Mouse (Mus musculus) monocyte, adult 2 months (primary cell): ENCODE measurements around the gene Acot8.

Experiments used
- DNase-seq, 2 experiments: peaks; one replicate each; pipeline ENCODE4 v3.0.0; 2022; ENCODE audit warnings: low spot score in 2 of 2, low read depth in 1 of 2

Acot8 gene

DNA sequence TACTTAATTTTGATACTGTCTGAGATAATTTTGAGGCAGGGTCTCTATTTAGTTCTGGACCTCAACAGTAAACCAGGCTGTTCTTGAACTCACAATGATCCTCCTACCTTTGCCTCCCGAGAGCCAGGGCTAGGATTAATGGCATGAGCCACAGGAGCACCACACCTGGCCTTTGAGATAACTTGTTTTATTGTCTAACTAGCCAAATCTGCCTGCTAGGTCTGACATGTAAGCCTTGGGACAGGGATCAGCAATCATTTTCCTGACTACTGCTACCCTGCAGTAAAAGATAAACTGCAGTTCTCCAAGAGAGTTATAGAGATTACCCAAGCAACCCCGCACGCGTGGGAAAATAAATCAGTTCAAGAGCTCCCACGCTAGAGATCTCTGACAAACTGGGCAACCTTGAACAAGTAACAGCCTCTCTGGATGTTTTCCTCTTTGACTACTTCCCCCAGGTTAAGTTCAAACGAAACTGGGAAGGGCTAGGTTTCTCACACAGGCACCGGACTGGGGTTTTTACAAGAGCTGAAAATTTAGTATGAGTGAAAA, 19.7 kb downstream of the Acot8 start:
- no peak for DNase-seq

DNA sequence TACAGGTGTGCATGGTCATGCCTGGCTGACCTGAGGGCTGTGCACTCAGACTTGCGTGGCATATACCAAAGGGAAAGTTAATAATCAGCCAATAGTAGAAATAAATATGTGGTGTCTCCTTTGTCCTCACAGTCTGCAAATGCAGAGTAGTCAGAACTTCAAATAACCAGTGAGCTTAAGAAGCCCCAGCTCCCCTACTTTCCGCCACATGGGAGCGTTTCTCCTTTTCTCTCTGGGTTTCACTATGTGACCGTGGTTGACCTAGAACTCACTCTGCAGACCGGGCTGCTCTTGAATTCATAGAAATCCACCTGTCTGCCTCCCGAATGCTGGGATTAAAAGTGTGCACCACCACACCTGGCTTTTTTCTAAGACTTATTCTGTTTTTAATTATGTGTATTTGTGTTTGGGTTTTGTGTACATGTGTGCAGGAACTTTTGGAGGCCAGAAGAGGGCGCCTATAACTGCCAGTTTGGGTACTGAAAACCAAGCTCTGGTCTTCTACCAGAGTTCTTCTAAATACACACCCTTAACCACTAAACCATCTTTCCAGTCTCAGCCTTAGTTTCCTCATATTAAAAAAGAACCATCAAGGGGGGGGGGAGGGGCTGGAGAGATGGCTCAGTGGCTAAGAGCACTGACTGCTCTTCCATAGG, 20.6 kb downstream of the Acot8 start:
- DNase-seq = no peak

GRCm38 (mm10) chr2:164781876-164782275, 22.8 kb downstream of the Acot8 start:
- DNase-seq = no peak

DNA sequence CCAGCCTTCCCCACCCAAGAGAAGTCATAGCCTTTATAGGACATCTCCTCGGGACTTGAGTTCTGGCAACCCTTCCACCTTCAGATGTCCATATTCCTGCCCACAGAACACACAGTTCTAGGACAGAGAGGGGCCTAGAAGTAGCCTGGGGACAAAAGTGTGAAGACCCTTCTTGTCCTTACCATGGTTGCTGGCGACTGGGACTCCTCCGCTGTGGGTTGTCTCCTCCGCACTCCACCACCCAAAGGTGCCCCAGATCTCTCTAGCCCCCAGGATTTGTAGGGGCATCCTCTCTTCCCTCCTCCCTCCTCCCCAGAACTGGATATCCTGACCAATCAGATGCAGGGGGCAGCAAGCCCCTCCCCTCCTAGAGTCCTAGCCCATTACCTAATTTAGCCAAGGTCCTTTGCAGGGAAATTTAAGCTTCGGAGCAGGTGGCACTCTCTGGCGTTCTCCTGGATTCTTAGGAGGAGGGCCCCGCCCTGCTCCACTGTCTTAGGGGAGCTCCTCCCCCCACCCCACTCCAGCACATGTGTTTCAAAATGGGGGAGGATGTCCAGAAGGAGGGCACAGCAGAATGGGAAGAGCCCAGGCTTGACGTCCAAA, 25.1 kb downstream of the Acot8 start, which contains the start of gene Tnnc2:
Tnnc2 (minus strand) TSS at position 487 of the 606 bp plus-strand sequence.
- no peak for DNase-seq

GRCm38 (mm10) chr2:164778809-164779208, 25.9 kb downstream of the Acot8 start:
- no peak for DNase-seq

DNA sequence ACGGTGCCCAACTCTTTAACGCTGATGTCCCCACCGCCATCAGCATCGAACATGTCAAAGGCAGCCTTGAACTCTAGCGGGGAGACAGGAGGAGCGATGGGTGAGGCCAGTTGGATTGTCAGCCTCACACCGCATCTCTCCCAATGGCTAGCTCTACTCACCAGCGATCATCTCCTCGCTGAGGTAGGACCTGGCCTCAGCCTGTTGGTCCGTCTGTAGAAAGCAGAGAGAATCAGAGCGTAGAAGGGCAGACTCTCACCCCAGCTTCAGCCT, 26.7 kb downstream of the Acot8 start:
- no peak for DNase-seq

GRCm38 (mm10) chr2:164777246-164778014, 27.3 kb downstream of the Acot8 start:
- no peak for DNase-seq

- no peak for DNase-seq
These were observed 27.9 kb downstream of the Acot8 start for GRCm38 (mm10) chr2:164776801-164777200.

DNA sequence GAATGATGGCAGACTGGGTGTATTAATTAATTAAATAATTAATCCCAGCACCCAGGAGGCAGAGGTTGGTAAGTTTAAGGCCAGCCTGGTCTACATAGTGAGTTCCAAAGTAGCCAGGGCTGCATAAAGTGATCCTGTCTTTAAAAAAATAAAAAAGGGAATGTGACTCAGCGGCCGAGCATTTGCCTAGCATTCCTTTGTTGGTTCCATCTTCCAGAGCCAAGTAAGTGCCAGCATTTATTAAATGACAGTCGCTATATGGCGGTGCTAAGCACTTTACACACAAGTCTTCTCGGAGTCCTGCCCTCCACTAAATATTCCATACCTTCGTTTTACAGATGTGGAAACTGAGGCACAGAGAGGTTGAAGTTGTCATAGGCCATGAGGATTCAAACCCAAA, 28.6 kb downstream of the Acot8 start:
- DNase-seq = no peak

GRCm38 (mm10) chr2:164773989-164774364, 30.7 kb downstream of the Acot8 start:
- DNase-seq = no peak

GRCm38 (mm10) chr2:164773229-164773988, 31.3 kb downstream of the Acot8 start:
- DNase-seq = no peak

GRCm38 (mm10) chr2:164771123-164771522, 33.6 kb downstream of the Acot8 start:
- DNase-seq = no peak

DNA sequence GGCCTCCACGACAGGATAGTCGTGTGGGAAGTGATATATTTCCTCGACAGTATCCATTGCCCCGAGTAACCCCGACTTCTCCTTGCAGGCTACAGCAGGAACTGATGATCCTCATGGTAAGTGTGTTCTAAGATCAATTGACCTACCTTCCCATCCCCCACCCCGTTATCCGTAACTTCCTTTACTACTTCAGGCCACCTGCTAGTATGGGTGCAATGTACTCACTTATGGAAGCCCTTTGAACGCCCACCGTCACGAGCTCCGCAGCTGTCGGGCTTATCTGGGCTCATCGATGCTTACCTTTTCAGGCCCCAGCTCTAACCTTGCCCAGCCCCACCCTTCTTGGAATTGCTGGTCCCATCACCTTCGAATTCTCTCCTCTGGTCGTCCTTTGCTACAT, 34.4 kb downstream of the Acot8 start:
- DNase-seq = no peak

DNA sequence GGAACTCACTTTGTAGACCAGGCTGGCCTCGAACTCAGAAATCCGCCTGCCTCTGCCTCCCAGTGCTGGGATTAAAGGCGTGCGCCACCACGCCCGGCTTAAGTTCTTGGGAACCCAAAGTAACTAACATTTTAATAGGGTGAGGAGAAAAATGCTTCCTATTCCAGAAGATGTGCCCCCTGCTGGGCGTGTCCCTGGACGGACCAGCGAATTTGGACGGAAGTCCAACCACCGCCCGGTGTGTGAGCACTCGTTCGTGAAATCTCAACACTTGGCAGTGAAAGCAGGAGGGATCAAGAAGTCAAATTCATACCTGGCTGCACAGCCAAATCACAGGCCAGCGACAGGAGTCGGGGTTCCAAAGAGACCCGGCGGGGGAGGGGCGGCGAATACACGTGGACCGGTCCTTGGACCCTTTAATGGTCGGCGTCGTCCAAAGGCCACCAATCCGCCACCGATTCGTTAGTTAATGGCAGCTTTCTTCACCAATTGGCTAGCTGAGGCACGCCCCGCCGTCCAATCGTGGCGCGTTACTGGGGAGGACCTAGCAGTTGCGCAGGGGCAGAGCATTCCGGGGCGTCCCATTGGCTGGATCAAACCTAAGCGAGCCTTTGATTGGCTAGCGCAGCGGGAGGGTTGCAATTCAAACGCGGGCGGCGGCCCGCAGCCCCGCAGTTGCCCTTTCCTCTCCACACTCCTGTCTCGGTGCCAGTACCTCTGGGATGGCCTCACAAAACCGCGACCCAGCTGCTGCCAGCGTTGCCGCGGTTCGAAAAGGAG, 35.2 kb downstream of the Acot8 start, which contains the start of gene Ube2c:
Ube2c (plus strand) TSS at position 641 of the 780 bp plus-strand sequence.
- peak; percentile 94 for DNase-seq

GRCm38 (mm10) chr2:164767812-164768540, 36.7 kb downstream of the Acot8 start:
- no peak for DNase-seq

- no peak for DNase-seq
These were observed 38.8 kb downstream of the Acot8 start for GRCm38 (mm10) chr2:164765841-164766240.

GRCm38 (mm10) chr2:164762593-164762992, 42.1 kb downstream of the Acot8 start:
- DNase-seq = no peak

DNA sequence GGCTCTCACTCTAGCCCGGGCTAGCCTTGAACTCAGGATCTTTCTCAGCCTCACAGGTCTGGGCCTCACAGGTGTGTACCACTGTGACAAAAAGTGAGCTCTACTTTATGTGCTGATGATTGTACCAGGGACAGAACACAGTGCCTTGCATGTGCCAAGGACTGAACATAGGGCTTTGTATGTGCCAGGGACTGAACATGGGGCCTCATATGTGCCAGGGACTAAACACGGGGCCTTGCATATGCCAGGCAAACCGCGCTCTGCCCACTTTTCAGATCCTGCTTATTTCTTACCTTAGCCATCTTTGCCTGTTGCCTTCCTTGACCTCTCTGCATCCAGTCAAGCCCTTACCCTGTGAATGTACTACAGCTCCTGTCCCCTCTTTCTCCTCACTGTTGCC, 42.7 kb downstream of the Acot8 start:
- no peak for DNase-seq

DNA sequence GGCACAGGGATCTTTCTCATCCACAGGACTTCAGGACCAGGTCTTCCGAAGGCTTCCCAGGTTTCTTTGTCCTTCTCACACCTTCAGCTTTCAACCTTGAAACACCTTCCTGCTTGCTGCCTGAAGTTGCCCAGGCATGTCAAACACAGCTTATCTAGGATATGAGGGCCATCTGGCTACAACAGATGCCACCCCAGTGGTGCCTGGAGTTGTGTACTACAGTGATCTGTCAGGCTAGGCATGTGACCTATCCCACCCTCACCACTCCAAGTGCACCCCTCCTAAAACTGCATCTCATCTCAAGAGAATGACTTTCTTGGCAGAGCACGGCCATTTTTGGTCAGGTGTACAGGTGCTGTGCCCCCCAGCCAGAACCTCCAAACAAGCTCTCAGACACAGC, 43.2 kb downstream of the Acot8 start:
- no peak for DNase-seq
